Mouse (Mus musculus) neutrophil, adult 5-6 weeks (primary cell): ENCODE data around the gene Sult2a7. TPM values are rescaled to one million over a fixed set of nuclear protein-coding genes. Genes with fewer than 3 reads are reported as not detected.

ENCODE experiments used
- ATAC-seq: fragments of 151-379, 151-347 bp; 2 replicates; pipeline ENCODE4 v1.8.0; 2017; ENCODE audit warnings: mild to moderate bottlenecking, moderate TSS enrichment; ENCODE audit not compliant: insufficient number of reproducible peaks, poor library complexity, low FRiP score, severe bottlenecking; ENCODE audit errors: extremely low read depth
- total RNA-seq: library from RNA; stranded (forward); fragments of 200-1000 nt; gene quantifications from 2 replicates; pipeline ENCODE4 v1.2.3, GENCODE M21; 2017

Sult2a7 gene
- total RNA-seq, result not detected in 2 replicates

GRCm38 (mm10) chr7:14494130-14494529, at the start of gene Sult2a7:
TSS of gene Sult2a7 (minus strand) at chr7:14494230.
- no peak for ATAC-seq

- ATAC-seq, result no peak
These were observed 31.2 kb upstream of the Sult2a7 start for GRCm38 (mm10) chr7:14525280-14525679.

- ATAC-seq, result no peak
These were observed 28.6 kb upstream of the Sult2a7 start for GRCm38 (mm10) chr7:14522636-14523035.

- no peak for ATAC-seq
These were observed 24.3 kb upstream of the Sult2a7 start for GRCm38 (mm10) chr7:14518301-14518700.

- ATAC-seq, result no peak
These were observed 1.1 kb downstream of the Sult2a7 start for GRCm38 (mm10) chr7:14492886-14493285.

- no peak for ATAC-seq
These were observed 47.5 kb downstream of the Sult2a7 start, which contains the start of gene Sult2a8 for GRCm38 (mm10) chr7:14446534-14446933. TSS of gene Sult2a8 (minus strand) at chr7:14446769.

- ATAC-seq, result no peak
These were observed 54.4 kb downstream of the Sult2a7 start for GRCm38 (mm10) chr7:14439581-14439980.

- ATAC-seq, result no peak
These were observed 55.5 kb downstream of the Sult2a7 start for GRCm38 (mm10) chr7:14438484-14438883.

- ATAC-seq, result no peak
These were observed 56.0 kb downstream of the Sult2a7 start for GRCm38 (mm10) chr7:14438029-14438428.

Other genes with a start within 250 kb of the Sult2a7 start
- not detected in 2 replicates for gene Sult2a6, start 239.4 kb downstream of the Sult2a7 start, total RNA-seq
- not detected in 2 replicates for gene Obox8, start 160.7 kb downstream of the Sult2a7 start, total RNA-seq
- gene Sult2a8, start 47.5 kb downstream of the Sult2a7 start, total RNA-seq, result not detected in 2 replicates
- gene Vmn1r90, start 69.3 kb upstream of the Sult2a7 start, total RNA-seq, result not detected in 2 replicates
- not detected in 2 replicates for gene Obox7, start 165.3 kb upstream of the Sult2a7 start, total RNA-seq